Mouse (Mus musculus): ENCODE data around the gene Asl. TPM values are rescaled to one million over a fixed set of nuclear protein-coding genes. Genes with fewer than 3 reads are reported as not detected.
A peak's percentile ranks its signal among the peaks of the same experiment; 100 is the strongest.

The Asl gene
- 37.9 and 40.8 TPM in 2 replicates for polyA plus RNA-seq (2016; fragmentation: Nextera tagmentation; extraction: Ambion mirVana)

DNA sequence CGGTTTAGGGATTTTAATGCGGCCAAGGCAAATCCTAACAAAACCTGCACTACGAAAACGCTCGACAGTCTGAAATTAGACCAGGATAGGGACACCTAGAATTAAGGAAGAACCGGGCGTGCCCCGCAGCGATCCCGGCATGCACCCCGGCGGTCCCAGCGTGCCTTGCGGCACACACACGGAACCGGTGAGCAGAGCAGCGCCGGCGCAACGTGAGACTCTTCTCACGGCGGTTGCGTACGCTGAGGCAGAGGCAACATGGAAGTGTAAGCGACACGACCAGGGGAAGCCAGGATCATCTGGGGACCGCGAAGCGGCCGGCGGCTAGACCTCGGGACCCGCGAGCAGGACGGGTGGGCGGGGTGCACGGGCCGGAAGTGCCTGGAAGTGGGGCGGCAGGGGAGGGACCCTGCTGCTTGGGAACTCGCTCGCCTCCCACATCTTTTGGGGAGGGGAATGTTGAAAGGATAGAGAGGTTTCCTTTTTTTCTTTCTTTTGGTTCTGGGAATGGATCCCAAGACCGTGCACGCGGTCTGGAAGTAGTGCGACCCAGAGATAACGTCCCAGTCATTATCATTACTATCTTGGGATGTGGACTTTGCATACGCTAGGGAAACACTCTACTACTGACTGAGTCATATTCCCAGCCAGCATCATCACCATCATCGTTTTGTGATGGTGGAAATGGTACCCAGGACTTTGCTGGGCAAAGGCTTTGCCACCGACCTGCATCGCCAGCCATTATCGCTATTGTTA, at the start of gene Asl, which contains the start of gene Crcp:
TSS of gene Asl (minus strand) at position 106 of the 756 bp plus-strand sequence.
TSS of gene Crcp (plus strand) at position 149 of the 756 bp plus-strand sequence.
- H3K27ac ChIP-seq: peak within 1 kb of the TSS; percentile 95
- no peaks in the 10 kb centered on the region for H3K36me3 ChIP-seq
- 1% methylated on average over 51 of the region's 51 CpGs for WGBS
- DNase-seq (ENCODE audit: low spot score): peak; percentile 84
- H3K4me3 ChIP-seq: peak within 1 kb of the TSS; percentile 70
- H3K4me1 ChIP-seq (replicated peaks): peaks cover 13% of the 10 kb centered on the region
- H3K9me3 ChIP-seq: no peaks in the 10 kb centered on the region
- no peaks in the 10 kb centered on the region for H3K27me3 ChIP-seq (ENCODE audit: insufficient read depth, poor library complexity, severe bottlenecking)

DNA sequence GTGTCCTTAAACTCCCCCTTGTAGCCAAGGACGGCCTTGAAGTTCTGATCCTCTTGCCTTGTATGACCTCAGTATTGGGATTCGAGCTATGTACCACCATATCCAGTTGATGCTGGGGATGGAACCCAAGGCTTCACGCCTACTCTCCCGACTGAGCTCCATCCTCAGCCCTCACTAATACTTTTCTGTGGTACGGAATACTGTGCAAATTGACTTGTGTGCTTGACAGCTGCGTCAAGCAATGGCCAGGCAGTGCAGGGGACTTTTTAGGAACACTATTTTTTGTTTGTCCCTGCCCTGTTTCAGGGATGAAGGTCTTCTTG, 49.7 kb upstream of the Asl start:
- Histone ChIP-seq H3K27ac (peak overlapping the region; percentile 95), H3K36me3 (peaks cover 34% of the 10 kb centered on the region), H3K27me3 (ENCODE audit: insufficient read depth, poor library complexity, severe bottlenecking) (peaks cover 18% of the 10 kb centered on the region), H3K4me3 (peak overlapping the region; percentile 76), H3K4me1 (replicated peaks) (peaks cover 15% of the 10 kb centered on the region; the same call in 1 of the 2 replicates), H3K9me3 (no peaks in the 10 kb centered on the region; the same call in 1 of the 2 replicates)
- 46% methylated on average over 6 of the region's 6 CpGs for WGBS
- no peak for DNase-seq (ENCODE audit: low spot score)

DNA sequence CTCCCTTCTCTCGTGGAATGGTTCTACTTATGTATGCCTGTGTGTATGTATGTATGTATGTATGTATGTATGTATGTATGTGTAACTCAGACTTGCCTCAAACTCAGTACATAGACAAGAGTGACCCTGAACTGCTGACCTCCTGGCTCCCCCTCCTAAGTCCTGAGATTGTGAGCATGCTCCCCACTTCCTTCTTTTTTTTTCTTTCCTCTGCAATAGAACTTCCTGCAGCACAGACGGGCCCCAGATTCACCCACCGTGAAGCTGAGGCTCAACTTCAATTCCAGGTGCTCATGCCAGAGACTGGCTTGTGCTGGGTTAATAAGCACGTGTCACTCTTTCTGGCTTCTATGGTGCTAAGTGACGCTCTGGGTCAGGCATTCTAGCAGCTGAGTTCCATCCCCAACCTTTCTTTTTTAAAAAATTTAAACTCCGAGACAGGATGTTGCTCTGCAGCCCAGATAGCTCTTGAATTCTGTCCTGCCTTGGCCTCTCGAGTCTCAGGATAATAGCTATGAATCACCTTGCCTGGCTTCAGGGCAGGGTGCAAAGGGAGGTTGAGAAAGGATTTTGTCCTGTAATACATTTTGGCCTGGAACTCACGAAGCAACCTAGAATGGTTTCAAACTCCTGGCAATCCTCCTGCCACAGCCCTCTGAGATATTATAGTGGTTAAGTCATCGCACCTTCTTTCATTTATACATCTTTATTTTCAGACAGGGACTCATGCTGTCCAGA, 49.2 kb upstream of the Asl start:
- 76% methylated on average over 9 of the region's 9 CpGs for WGBS
- no peak for DNase-seq (ENCODE audit: low spot score)
- Histone ChIP-seq H3K4me1 (replicated peaks) (peaks cover 15% of the 10 kb centered on the region; the same call in 1 of the 2 replicates), H3K27ac (no peak overlapping the region), H3K36me3 (peaks cover 28% of the 10 kb centered on the region), H3K9me3 (no peaks in the 10 kb centered on the region; the same call in 1 of the 2 replicates), H3K4me3 (no peak overlapping the region), H3K27me3 (ENCODE audit: insufficient read depth, poor library complexity, severe bottlenecking) (peaks cover 18% of the 10 kb centered on the region)

DNA sequence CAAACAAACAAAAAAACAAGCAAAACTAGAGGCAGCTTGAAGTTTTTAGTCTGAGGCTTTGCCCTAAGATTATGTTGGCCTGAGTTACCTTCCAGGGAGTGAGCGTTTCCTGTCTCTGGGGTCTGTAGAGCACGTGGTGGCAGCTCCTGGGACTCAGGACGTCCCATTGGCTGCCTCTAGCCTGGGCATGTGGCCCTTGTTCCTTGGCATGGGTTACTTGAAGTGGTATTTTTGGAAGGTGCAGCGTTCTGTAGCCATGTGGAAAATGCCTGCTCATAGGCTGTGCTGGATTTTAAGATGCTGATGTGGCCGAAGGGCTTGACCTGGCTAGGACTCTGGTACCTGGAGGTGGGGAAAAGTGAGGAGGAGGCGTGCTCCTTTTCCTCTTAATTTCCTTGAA, 47.3 kb upstream of the Asl start:
- DNase-seq (ENCODE audit: low spot score): no peak
- no peak overlapping the region for H3K4me3 ChIP-seq
- peaks cover 18% of the 10 kb centered on the region for H3K27me3 ChIP-seq (ENCODE audit: insufficient read depth, poor library complexity, severe bottlenecking)
- WGBS: 72% methylated on average over 6 of the region's 6 CpGs
- no peaks in the 10 kb centered on the region; the same call in 1 of the 2 replicates for H3K9me3 ChIP-seq
- H3K4me1 ChIP-seq (replicated peaks): peaks cover 15% of the 10 kb centered on the region; the same call in 1 of the 2 replicates
- peaks cover 10% of the 10 kb centered on the region for H3K36me3 ChIP-seq
- H3K27ac ChIP-seq: no peak overlapping the region

DNA sequence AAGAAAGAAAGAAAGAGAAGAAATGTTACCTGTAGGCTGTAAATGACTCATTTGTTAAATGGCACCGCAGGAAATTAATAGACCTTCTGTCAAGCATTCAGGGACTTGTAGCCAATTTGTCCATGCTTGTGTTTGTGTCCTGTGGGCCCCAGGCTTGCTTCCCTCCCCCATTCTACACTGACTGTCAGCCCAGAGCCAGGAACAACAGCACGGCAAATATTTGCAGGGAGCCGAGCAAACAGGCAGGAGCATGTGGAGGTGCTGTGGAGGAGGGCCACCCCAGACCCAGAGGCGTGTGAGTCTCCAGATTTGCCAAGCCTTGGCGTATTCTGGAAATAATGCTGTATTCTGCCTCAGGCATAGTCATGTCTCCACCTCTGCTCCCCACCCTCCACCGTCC, 45.4 kb upstream of the Asl start:
- H3K4me3 ChIP-seq: no peak overlapping the region
- no peaks in the 10 kb centered on the region for H3K9me3 ChIP-seq
- H3K27ac ChIP-seq: no peak overlapping the region
- peaks cover 5% of the 10 kb centered on the region; the same call in 1 of the 2 replicates for H3K4me1 ChIP-seq (replicated peaks)
- H3K36me3 ChIP-seq: no peaks in the 10 kb centered on the region
- H3K27me3 ChIP-seq (ENCODE audit: insufficient read depth, poor library complexity, severe bottlenecking): peaks cover 18% of the 10 kb centered on the region
- WGBS: 84% methylated on average over 6 of the region's 6 CpGs
- DNase-seq (ENCODE audit: low spot score): no peak

DNA sequence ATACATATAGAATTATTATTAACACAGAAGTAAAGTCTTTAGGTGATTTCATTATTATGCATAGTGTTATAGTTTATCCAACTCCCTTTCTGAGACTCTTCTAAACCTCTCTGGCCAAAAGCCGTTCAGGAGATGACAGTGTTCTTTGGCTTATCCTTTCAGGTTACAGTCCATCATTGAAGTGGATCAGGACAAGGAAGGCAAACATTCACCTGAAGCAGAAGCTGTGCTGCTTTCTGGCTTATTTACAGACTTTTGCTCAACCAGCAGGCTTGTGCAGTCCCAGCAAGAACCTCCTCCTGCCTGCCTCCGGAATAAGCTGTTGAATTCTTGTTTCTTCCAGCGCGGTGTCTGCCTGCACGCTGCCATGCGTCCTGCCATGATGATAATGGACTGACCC, 44.0 kb upstream of the Asl start, which contains the start of gene Tpst1:
TSS of gene Tpst1 (plus strand) at position 301 of the 400 bp plus-strand sequence.
- no peak for DNase-seq (ENCODE audit: low spot score)
- Histone ChIP-seq H3K27me3 (ENCODE audit: insufficient read depth, poor library complexity, severe bottlenecking) (peaks cover 13% of the 10 kb centered on the region), H3K4me3 (no peak within 1 kb of the TSS), H3K36me3 (no peaks in the 10 kb centered on the region), H3K4me1 (replicated peaks) (no peaks in the 10 kb centered on the region), H3K9me3 (no peaks in the 10 kb centered on the region), H3K27ac (no peak within 1 kb of the TSS)
- 94% methylated on average over 6 of the region's 6 CpGs for WGBS

DNA sequence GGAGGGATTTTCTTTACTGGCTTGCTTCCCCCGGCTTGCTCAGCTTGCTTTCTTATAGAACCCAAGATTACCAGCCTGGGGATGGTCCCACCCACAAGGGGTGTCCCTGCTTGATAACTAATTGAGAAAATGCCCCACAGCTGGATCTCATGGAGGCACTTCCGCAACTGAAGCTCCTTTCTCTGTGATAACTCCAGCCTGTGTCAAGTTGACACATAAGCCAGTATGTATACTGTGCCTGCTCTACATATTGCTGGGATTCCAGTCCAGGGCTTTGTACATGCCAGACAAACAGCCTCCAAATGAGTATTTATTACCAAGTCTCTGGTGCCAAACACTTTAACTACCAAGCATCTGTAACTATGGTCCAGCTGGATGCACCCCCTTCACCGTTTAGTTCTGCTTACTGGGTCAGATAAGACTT, 38.8 kb upstream of the Asl start:
- WGBS: 83% methylated on average over 3 of the region's 3 CpGs
- H3K4me3 ChIP-seq: no peak overlapping the region
- no peaks in the 10 kb centered on the region for H3K4me1 ChIP-seq (replicated peaks)
- H3K9me3 ChIP-seq: peaks cover 3% of the 10 kb centered on the region; the same call in 1 of the 2 replicates
- H3K36me3 ChIP-seq: no peaks in the 10 kb centered on the region
- no peak overlapping the region for H3K27ac ChIP-seq
- H3K27me3 ChIP-seq (ENCODE audit: insufficient read depth, poor library complexity, severe bottlenecking): no peaks in the 10 kb centered on the region
- no peak for DNase-seq (ENCODE audit: low spot score)

DNA sequence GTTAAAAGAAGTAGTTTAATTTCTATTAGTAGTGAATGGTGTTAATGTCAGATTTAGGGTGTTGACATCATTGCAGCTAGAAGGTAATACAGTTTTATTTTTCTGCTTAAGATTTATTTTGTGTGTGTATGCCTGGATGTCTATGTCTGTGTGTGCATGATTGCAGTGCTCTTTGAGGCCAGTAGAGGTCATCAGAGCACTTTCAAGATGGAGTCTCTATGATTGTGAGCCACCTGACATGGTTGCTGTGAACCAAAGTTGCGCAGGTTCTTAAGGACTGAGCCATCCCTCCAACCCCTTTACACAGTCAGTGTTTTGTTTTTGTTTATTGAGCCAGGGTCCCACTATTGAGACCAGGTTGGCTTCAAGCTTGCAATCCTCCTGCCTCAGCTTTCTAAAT, 36.5 kb upstream of the Asl start:
- 93% methylated on average over 1 of the region's 1 CpGs for WGBS
- Histone ChIP-seq H3K4me1 (replicated peaks) (no peaks in the 10 kb centered on the region), H3K4me3 (no peak overlapping the region), H3K9me3 (peaks cover 3% of the 10 kb centered on the region; the same call in 1 of the 2 replicates), H3K36me3 (peaks cover 18% of the 10 kb centered on the region), H3K27ac (no peak overlapping the region), H3K27me3 (ENCODE audit: insufficient read depth, poor library complexity, severe bottlenecking) (no peaks in the 10 kb centered on the region)
- DNase-seq (ENCODE audit: low spot score): no peak

DNA sequence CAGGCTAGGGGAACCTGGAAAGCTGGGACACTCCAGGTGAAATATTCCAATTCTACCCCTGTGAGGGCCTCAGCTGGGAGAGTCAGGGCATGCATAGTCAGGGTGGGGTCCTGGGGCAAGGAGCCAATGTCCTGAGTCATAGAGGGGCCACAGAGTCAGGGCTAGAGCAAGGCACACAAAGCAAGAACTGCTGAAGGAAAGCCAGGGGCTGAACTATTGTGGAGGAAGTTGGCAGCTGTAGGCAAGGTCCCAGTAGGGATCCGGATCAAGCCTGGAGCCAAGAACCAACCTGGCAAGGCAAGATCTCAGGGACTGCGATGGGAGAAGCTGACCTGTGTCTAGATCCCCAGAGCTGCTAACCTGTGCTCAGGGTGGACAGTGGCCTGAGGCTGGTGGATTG, 34.7 kb upstream of the Asl start:
- H3K27ac ChIP-seq: no peak overlapping the region
- peaks cover 3% of the 10 kb centered on the region; the same call in 1 of the 2 replicates for H3K9me3 ChIP-seq
- H3K36me3 ChIP-seq: peaks cover 35% of the 10 kb centered on the region
- H3K4me3 ChIP-seq: no peak overlapping the region
- WGBS: 85% methylated on average over 2 of the region's 2 CpGs
- DNase-seq (ENCODE audit: low spot score): no peak
- no peaks in the 10 kb centered on the region for H3K27me3 ChIP-seq (ENCODE audit: insufficient read depth, poor library complexity, severe bottlenecking)
- 0 out of 2 replicates have a peak, but pooled peaks cover 5% of the 10 kb centered on the region for H3K4me1 ChIP-seq (replicated peaks)

DNA sequence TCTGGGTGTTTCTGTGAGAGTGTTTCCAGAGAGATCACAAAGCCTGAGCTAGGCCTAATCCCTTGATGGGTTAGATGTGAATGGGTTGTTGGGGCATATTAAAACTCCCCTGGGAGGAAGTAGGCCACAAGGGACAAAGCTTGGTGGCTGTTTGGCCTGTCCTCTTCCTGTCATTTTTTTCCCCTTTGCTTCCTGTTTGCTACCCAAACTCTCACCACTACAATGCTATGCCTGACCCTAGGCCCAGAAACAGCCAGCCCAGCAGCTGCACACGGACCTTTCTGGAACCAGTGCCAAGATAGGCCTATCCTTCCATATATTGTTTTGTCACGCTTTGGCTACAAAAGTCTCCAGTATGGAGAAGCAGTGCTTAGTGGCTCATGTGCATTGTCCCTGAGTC, 33.0 kb upstream of the Asl start:
- Histone ChIP-seq H3K4me3 (no peak overlapping the region), H3K27me3 (ENCODE audit: insufficient read depth, poor library complexity, severe bottlenecking) (no peaks in the 10 kb centered on the region), H3K27ac (no peak overlapping the region), H3K4me1 (replicated peaks) (0 out of 2 replicates have a peak, but pooled peaks cover 5% of the 10 kb centered on the region), H3K36me3 (peaks cover 46% of the 10 kb centered on the region), H3K9me3 (peaks cover 3% of the 10 kb centered on the region; the same call in 1 of the 2 replicates)
- 78% methylated on average over 2 of the region's 2 CpGs for WGBS
- DNase-seq (ENCODE audit: low spot score): no peak

DNA sequence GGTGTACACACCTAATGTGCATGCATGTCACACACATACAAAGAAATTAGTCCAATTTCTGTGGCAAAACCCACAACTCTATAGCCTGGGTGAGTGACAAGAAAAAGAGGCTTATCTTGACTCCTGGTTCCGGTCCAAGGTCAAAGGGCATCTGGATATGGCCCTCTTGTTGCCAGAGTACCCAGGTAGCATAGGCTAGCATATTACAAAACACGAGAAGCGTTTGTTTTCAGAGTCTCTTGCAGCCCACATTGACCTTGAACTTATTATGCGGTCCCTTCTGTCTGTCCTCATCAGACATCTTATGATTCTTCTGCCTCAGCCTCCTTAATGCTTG, 31.2 kb upstream of the Asl start:
- H3K4me3 ChIP-seq: no peak overlapping the region
- DNase-seq (ENCODE audit: low spot score): no peak
- 91% methylated on average over 4 of the region's 4 CpGs for WGBS

DNA sequence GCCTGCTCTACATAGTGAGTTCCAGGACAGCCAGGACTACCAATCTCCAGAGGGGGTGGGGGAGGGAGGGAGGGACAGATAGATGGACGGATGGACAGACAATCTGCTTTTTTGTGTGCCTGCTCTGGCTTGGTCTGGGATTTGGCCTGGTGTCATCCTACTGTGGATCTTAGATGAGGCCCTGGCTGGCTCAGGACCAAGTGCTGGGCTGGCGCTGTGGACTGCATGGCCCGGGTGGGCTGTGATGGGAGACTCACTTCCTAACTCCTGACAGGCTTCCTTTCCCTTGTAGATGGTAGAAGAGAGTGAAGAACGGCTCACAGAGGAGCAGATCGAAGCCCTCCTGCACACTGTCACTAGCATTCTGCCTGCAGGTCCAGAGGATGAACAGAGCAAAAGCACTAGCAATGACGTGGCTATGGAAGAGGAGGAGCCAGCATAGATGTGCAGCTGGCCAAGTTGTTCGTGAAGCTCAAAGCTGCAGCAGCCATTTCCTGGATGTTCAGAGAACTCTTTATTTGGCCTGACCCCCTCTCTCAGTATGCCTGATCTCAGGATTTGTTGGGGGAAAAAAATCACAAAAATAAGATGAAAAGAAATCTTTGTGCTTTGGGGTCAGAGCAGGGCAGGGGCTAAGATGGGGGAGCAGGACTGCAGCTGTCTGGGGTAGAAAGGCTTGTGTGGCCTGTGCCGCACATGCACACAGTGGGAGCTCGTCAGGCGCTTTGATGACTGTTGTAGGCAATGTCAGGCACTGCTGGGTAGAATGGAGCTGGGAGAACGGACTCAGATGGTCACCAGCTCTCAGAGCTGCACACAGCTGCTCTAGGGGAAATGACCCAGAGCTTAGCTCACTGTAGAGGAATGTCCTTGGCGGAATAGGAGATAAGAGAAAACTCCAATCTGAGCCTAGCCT, 30.6 kb upstream of the Asl start:
- DNase-seq (ENCODE audit: low spot score): peak; percentile 37
- H3K27ac ChIP-seq: peak overlapping the region; percentile 23; the same call in 1 of the 2 replicates
- H3K4me3 ChIP-seq: no peak overlapping the region
- no peaks in the 10 kb centered on the region for H3K27me3 ChIP-seq (ENCODE audit: insufficient read depth, poor library complexity, severe bottlenecking)
- peaks cover 56% of the 10 kb centered on the region for H3K36me3 ChIP-seq
- WGBS: 74% methylated on average over 12 of the region's 12 CpGs
- no peaks in the 10 kb centered on the region for H3K9me3 ChIP-seq
- H3K4me1 ChIP-seq (replicated peaks): 0 out of 2 replicates have a peak, but pooled peaks cover 5% of the 10 kb centered on the region

More for the DNA sequence above, 31.2 kb upstream of the Asl start:
- Histone ChIP-seq H3K27me3 (ENCODE audit: insufficient read depth, poor library complexity, severe bottlenecking) (no peaks in the 10 kb centered on the region), H3K36me3 (peaks cover 53% of the 10 kb centered on the region), H3K27ac (no peak overlapping the region), H3K4me1 (replicated peaks) (0 out of 2 replicates have a peak, but pooled peaks cover 5% of the 10 kb centered on the region), H3K9me3 (no peaks in the 10 kb centered on the region)
